Mouse (Mus musculus) inflammation-experienced regulatory T-cells, adult 16 weeks (primary cell): ENCODE data around the gene Banf2. TPM values are rescaled to one million over a fixed set of nuclear protein-coding genes. Genes with fewer than 3 reads are reported as not detected.

Source experiments
- polyA plus RNA-seq: library from polyadenylated mRNA; unstranded; fragments of 100-300 nt; shearing (Covaris generic); gene quantifications from one replicate; pipeline ENCODE4 v1.2.1, GENCODE M21; 2017

The Banf2 gene
- not detected for polyA plus RNA-seq

GRCm38 (mm10) chr2:144032664-144033063 is at the start of gene Banf2:
Banf2 (plus strand) TSS chr2:144033059.

GRCm38 (mm10) chr2:144011080-144011551 is 21.7 kb upstream of the Banf2 start, which contains the start of gene Rrbp1:
Rrbp1 (minus strand) TSS chr2:144011263.

Other genes with a start within 250 kb of the Banf2 start
- gene Bfsp1, start 169.9 kb upstream of the Banf2 start, polyA plus RNA-seq, result not detected
- 32.7 TPM for gene Dstn, start 117.7 kb upstream of the Banf2 start, polyA plus RNA-seq
- gene Rrbp1, start 21.8 kb upstream of the Banf2 start, polyA plus RNA-seq, result 24.6 TPM
- 11.2 TPM for gene Mgme1, start 237.6 kb downstream of the Banf2 start, polyA plus RNA-seq
- 62.5 TPM for gene Snx5, start 237.8 kb downstream of the Banf2 start, polyA plus RNA-seq